Mouse (Mus musculus) neural tube, embryonic 13.5 days (tissue): ENCODE results near the gene Ly6f. TPM values are rescaled to one million over a fixed set of nuclear protein-coding genes. Genes with fewer than 3 reads are reported as not detected.

Source experiments
- polyA plus RNA-seq: library from polyadenylated mRNA; unstranded; fragments of >200 nt; fragmentation: Nextera tagmentation; extraction: Ambion mirVana; gene quantifications from 2 replicates; pipeline ENCODE4 v1.2.1, GENCODE M21; 2015

Gene Ly6f
- polyA plus RNA-seq, 1 experiment from 2014 or later, result not detected

Other genes starting within 250 kb of the Ly6f start
- gene Ly6c1, start 219.6 kb upstream of the Ly6f start, polyA plus RNA-seq, result 2.6 and 3.3 TPM in 2 replicates
- gene Ly6c2, start 156.5 kb upstream of the Ly6f start, polyA plus RNA-seq, result 0.48 TPM in 1 of 2 replicates, not detected in the other
- not detected in 2 replicates for gene Ly6g, start 113.2 kb upstream of the Ly6f start, polyA plus RNA-seq
- not detected in 2 replicates for gene BC025446, start 52.0 kb upstream of the Ly6f start, polyA plus RNA-seq